Mouse (Mus musculus) 3134 (cell line): Measurements from ENCODE around the gene Amh.

ENCODE experiments used
- DNase-seq: peaks from one replicate; pipeline ENCODE4 v3.0.0-alpha.2; 2011; ENCODE audit warnings: low spot score; ENCODE audit not compliant: insufficient read length; ENCODE audit errors: extremely low read depth

The Amh gene

GRCm38 (mm10) chr10:80804916-80805315 is at the start of gene Amh:
TSS of gene Amh (plus strand) at chr10:80805243.
- DNase-seq: no peak

DNA sequence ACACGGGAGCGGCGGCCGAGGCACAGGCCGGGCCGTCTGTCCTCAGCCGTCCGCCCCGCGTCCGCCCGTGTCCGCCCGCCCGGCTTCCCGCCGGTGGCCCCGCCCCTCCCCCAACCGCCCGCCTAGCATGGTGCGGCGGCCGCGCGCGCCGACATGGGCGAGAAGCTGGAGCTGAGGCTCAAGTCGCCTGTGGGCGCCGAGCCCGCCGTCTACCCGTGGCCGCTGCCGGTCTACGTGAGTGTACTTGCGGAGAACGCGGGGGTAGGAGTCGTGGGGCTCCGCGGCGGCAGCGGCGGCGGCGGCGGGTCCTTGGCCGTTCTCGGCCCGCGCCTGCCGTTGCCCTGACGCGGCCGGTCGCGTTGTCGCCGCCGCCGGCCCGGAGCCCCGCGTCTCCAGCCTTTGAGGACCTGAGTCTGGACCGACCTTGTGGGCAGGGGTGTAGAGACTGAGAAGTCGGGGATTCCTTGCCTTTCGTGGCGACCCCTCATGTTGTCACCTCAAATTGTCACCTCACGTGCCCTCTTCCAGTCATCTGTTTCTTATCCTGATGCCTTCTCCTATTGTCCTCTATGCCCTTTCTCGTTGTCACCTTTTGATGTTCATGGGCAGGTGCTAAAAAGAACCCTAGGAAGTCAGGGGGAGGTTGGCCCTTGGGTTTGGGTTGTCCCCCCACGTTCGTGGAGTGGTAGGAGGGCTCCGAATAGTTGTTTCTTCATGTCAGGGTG is 49.6 kb upstream of the Amh start:
- no peak for DNase-seq

DNA sequence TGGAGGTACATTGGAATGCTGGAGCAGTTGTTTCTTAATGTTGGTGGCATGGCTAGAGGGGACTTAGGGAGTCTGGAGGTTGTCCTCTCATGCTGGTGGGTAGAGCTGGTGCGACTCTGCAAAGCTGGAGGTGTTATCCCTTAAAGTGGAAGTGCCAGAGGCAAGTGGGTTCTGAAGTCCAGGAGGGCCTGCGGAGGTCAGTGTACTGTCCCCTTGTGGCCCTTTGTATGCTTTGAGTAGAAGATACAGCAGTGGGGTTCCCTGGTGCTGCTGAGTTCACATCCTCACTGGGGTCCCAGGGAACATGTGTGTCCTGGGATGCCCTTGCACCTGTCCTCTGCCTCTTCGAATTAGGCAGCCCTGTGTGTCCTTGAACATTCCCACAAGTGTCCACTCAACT is 48.9 kb upstream of the Amh start:
- DNase-seq: no peak

DNA sequence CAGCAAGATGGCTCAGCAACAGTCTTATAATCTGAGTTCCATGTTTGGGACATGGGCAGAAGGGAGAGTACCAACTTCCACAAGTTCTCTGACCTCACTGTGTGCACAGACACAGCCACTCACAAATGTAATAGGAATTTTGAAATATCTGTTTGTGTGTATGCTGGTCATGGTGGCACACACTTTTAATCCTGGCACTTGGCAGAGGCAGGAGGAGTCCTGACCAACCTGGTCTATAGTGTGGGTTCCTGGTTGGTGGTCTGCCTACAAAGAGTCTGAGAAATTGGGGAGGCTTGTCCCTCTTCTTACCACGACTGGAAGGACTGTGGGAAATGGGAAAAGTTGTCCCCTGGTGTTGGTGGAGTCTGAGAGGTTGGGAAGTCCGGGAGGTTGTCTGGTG is 48.5 kb upstream of the Amh start:
- DNase-seq: no peak

- DNase-seq: no peak
Measured at GRCm38 (mm10) chr10:80756967-80757366, 48.1 kb upstream of the Amh start.

- peak; percentile 89 for DNase-seq
Measured at GRCm38 (mm10) chr10:80757717-80758116, 47.3 kb upstream of the Amh start.

GRCm38 (mm10) chr10:80758651-80759050 is 46.4 kb upstream of the Amh start:
- peak; percentile 74 for DNase-seq

- DNase-seq: no peak
Measured at GRCm38 (mm10) chr10:80760596-80761524, 44.2 kb upstream of the Amh start.

- no peak for DNase-seq
Measured at GRCm38 (mm10) chr10:80761821-80762220, 43.2 kb upstream of the Amh start.

DNA sequence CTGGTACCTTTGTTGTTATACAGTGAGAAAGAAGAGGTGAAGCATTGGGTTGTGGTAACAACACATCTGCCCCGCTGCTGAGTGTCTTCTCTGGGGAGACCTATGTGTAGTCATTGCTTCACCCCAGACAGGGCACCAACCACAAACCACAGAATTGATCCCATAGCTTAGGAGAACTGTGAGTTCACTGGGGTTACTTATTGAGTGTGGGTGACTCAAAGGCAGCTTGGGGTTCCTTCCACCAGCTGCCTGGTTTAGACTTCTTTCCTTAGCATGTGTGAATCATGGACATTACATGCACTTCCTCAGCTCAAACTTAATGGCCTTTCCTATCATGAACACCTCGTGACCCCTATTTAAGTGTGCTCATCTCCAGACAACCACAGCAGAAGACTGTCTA is 41.5 kb upstream of the Amh start:
- DNase-seq: no peak

DNA sequence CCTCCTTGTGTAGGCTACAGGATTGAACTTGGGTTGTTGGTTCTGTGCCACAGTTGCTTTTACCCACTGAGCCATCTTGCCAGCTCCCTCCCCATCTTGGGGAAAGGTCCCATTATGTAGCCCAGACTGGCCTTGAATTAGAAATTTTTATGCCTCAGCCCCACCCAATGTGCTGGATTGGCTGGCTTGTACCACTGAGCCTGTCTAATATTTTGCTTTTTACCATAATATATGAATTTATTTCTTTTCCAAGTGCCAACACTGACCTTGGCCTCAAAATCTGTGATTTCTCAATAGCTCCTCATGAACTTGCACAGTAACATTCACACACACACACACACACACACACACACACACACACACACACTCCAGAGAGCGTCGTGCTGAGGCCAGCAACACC is 39.3 kb upstream of the Amh start:
- DNase-seq: no peak

- DNase-seq: no peak
Measured at GRCm38 (mm10) chr10:80766161-80766815, 38.8 kb upstream of the Amh start.

DNA sequence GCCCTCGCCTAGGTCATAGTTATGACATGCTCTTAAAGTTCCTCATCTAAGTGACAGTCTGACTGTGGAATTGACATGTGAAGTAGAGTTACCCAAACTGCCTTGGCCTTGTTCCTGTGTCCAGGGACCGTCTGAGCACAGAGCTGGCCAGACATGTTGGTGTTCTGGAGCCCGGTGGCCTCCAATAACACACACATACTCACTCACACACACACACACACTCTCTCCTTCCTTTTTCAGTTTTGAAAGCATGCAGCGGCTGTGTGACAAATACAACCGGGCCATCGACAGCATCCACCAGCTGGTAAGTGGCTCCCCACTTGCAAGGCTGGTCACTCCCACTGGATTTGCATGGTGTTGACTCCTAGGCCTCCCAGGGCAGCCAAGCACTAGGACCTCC is 36.7 kb upstream of the Amh start:
- no peak for DNase-seq

GRCm38 (mm10) chr10:80773816-80774215 is 31.2 kb upstream of the Amh start:
- DNase-seq: no peak

GRCm38 (mm10) chr10:80774549-80774948 is 30.5 kb upstream of the Amh start:
- peak; percentile 62 for DNase-seq

DNA sequence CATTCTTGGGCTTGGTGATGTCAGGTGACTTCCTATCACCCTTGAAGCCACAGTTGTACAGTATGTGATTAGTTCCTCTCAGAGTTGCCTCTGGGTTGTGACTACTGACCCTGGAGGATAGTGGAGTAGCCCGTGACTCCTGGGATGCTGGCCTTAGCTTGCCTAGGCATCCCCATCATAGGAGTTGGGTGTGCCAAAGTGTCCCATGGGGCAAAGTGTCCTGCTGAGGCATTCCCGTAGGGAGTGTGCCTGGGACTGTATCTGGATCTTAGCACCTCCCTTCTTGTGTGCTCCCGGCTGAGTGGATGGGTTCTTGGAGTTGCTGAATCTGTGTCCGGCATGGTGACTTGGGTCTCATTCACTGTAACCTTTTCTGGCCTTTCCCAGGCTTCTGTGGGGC is 30.1 kb upstream of the Amh start:
- DNase-seq: no peak

- DNase-seq: no peak
Measured at GRCm38 (mm10) chr10:80775731-80776130, 29.3 kb upstream of the Amh start.

GRCm38 (mm10) chr10:80776358-80776869 is 28.6 kb upstream of the Amh start:
- no peak for DNase-seq

GRCm38 (mm10) chr10:80777123-80777522 is 27.9 kb upstream of the Amh start:
- DNase-seq: no peak

- no peak for DNase-seq
Measured at GRCm38 (mm10) chr10:80779565-80779964, 25.5 kb upstream of the Amh start.

DNA sequence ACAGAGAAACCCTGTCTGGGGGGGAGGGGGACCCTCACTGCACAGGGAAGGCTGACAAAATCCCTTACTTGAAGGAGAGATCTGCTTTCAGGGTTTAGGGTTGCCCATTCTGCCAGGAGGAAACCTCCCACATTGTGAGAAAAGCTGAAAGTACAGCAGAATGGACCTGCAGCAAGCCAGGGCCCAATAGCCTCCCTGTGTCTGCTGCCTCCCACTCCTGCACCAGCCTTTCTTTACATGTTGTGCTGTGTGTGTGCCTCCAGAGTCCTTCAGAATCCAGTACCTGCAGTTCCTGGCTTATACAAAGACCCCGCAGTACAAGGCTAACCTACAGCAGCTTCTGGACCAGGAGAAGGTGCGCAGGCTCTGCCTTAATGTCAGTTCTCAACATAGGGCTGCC is 20.7 kb upstream of the Amh start:
- DNase-seq: no peak
